ENCODE assay signal across 13 mouse cellular contexts in the genomic region with DNA sequence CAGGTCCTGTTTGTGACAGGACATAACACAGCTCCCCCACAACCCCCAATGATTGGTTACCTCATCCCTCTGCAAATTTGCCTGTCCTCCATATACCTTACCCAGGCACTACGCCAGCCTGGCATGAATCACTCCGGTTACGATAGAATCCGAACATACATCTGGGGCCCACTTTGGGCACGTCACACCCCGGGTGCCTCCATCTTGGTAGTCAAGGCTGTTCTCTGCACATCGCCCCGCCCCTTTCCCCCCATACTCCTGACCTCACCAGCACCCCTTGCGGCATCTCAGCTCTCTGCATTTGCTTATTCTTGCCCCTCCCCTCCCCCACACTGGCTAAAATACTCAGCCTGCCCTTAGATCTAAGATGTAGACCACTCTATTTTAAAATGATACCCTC. TPM values are rescaled to one million over a fixed set of nuclear protein-coding genes. Genes with fewer than 3 reads are reported as not detected.
A peak's percentile ranks its signal among the peaks of the same experiment; 100 is the strongest.
DNase-seq lines count a peak whose midpoint lies in the region; ATAC-seq and TF ChIP-seq lines count a peak whose summit lies in the region.
"Had no signal": no experiment of that assay in that cellular context is flagged by ENCODE, and none has a peak within 500 bp of the region (broad histone marks: within the 10 kb centered on the region; RNA-seq: fewer than 3 reads in every experiment).

No protein-coding gene starts in this region.

- H3K9ac ChIP-seq in hindbrain, embryonic 13.5 days, result no peak overlapping the region
- no peak overlapping the region for H3K9ac ChIP-seq in hindbrain, embryonic 14.5 days
- H3K9ac ChIP-seq: heart, embryonic 15.5 days; limb, embryonic 15.5 days had no signal

- no peak overlapping the region for H3K4me2 ChIP-seq in hindbrain, embryonic 13.5 days
- no peak overlapping the region for H3K4me2 ChIP-seq in hindbrain, embryonic 14.5 days (replicated peaks)
- H3K4me2 ChIP-seq: limb, embryonic 15.5 days had no signal

- no peak overlapping the region for H3K4me3 ChIP-seq in hindbrain, embryonic 13.5 days
- H3K4me3 ChIP-seq in hindbrain, embryonic 14.5 days (replicated peaks; ENCODE audit: low read length), result no peak overlapping the region
- H3K4me3 ChIP-seq in lung, adult 2 months (replicated peaks; ENCODE audit: extremely low read depth, low read depth, low read length), result no peak overlapping the region
- no peak overlapping the region for H3K4me3 ChIP-seq in limb, embryonic 10.5 days
- H3K4me3 ChIP-seq: heart, embryonic 15.5 days; limb, embryonic 15.5 days had no signal

- no peak for DNase-seq in hindbrain, embryonic 14.5 days (ENCODE audit: low spot score)
- DNase-seq in lung, postnatal 36 days, result peak; percentile 18
- DNase-seq in lung, adult 2 months, result no peak
- DNase-seq in ES-CJ7 (ENCODE audit: low read depth, low spot score), result peak; percentile 91
- DNase-seq in limb, embryonic 10.5 days (ENCODE audit: low spot score), result no peak
- DNase-seq in layer of hippocampus, adult 11-12 months (ENCODE audit: low spot score), result no peak
- DNase-seq: cerebellum, postnatal 36 days; spleen, adult 18-20 months had no signal

- peaks cover 23% of the 10 kb centered on the region for H3K36me3 ChIP-seq in hindbrain, embryonic 13.5 days
- H3K36me3 ChIP-seq in hindbrain, embryonic 14.5 days (replicated peaks; ENCODE audit: control insufficient read depth, insufficient read depth), result peaks cover 20% of the 10 kb centered on the region
- H3K36me3 ChIP-seq in limb, embryonic 10.5 days, result no peaks in the 10 kb centered on the region
- H3K36me3 ChIP-seq: heart, embryonic 15.5 days had no signal

- H3K4me1 ChIP-seq in hindbrain, embryonic 13.5 days (replicated peaks), result peaks cover 35% of the 10 kb centered on the region
- peaks cover 14% of the 10 kb centered on the region for H3K4me1 ChIP-seq in hindbrain, embryonic 14.5 days (replicated peaks; ENCODE audit: control insufficient read depth, insufficient read depth, low read length)
- H3K4me1 ChIP-seq in lung, adult 2 months (ENCODE audit: control insufficient read depth, insufficient read depth, low read length), result no peaks in the 10 kb centered on the region
- H3K4me1 ChIP-seq in limb, embryonic 10.5 days, result peaks cover 28% of the 10 kb centered on the region

- no peak for TF ChIP-seq CTCF in lung, adult 2 months (IDR thresholded peaks at IDR 0.05; ENCODE audit: insufficient read depth, low read length)

- no peak for TF ChIP-seq POLR2A in lung, adult 2 months (IDR thresholded peaks at IDR 0.05; ENCODE audit: borderline replicate concordance, extremely low read depth, low read depth, low read length)

- H3K9me3 ChIP-seq in hindbrain, embryonic 13.5 days, result no peaks in the 10 kb centered on the region
- no peaks in the 10 kb centered on the region for H3K9me3 ChIP-seq in hindbrain, embryonic 14.5 days (ENCODE audit: control insufficient read depth, low read length)
- no peaks in the 10 kb centered on the region for H3K9me3 ChIP-seq in limb, embryonic 10.5 days (replicated peaks)
- H3K9me3 ChIP-seq: heart, embryonic 15.5 days; limb, embryonic 15.5 days had no signal

- no peak overlapping the region for H3K27ac ChIP-seq in hindbrain, embryonic 13.5 days
- H3K27ac ChIP-seq in hindbrain, embryonic 14.5 days, result no peak overlapping the region
- H3K27ac ChIP-seq in limb, embryonic 10.5 days, result no peak overlapping the region
- H3K27ac ChIP-seq: heart, embryonic 15.5 days; limb, embryonic 15.5 days had no signal

- ATAC-seq in hindbrain, embryonic 13.5 days (ENCODE audit: low FRiP score), result 0 out of 2 replicates have a peak, but pooled peaks have one; percentile 3
- ATAC-seq in hindbrain, embryonic 14.5 days (ENCODE audit: low FRiP score), result no peak
- 0 out of 2 replicates have a peak, but pooled peaks have one; percentile 13 for ATAC-seq in granulocyte monocyte progenitor cell, adult 5-6 weeks (replicated peaks; ENCODE audit: poor library complexity, severe bottlenecking)
- ATAC-seq: inflammation-experienced regulatory T-cells, adult 6 months had no signal

- H3K27me3 ChIP-seq in hindbrain, embryonic 13.5 days, result peaks cover 38% of the 10 kb centered on the region
- no peaks in the 10 kb centered on the region for H3K27me3 ChIP-seq in hindbrain, embryonic 14.5 days (ENCODE audit: control insufficient read depth, insufficient read depth, low read length)
- peaks cover 71% of the 10 kb centered on the region for H3K27me3 ChIP-seq in limb, embryonic 10.5 days (ENCODE audit: low read depth, poor library complexity, severe bottlenecking)

- WGBS in hindbrain, embryonic 13.5 days, result 70% methylated on average over 9 of the region's 9 CpGs
- 62% methylated on average over 9 of the region's 9 CpGs for WGBS in hindbrain, embryonic 14.5 days
- WGBS in lung, adult 2 months, result 64% methylated on average over 9 of the region's 9 CpGs
- WGBS in limb, embryonic 10.5 days, result 55% methylated on average over 9 of the region's 9 CpGs

RNA-seq across cellular contexts. Expression of gene Adgrb2, which starts 20.9 kb away (rescaled TPM):
- polyA plus RNA-seq in hindbrain, embryonic 13.5 days (2015; fragmentation: Nextera tagmentation; extraction: Ambion mirVana), result 9.3 and 11.3 TPM in 2 replicates
- 16.9 and 19.0 TPM in 2 replicates for polyA plus RNA-seq in hindbrain, embryonic 14.5 days (2014; fragmentation: Nextera tagmentation; extraction: Ambion mirVana)
- 0.80 and 4.6 TPM in 2 replicates for polyA plus RNA-seq in lung, adult 2 months (2012; rRNA removed)
- not detected in 2 replicates for total RNA-seq in granulocyte monocyte progenitor cell, adult 5-6 weeks (2014; fragmentation: Nextera tagmentation)
- 0.13 TPM in 1 of 2 replicates, not detected in the other for total RNA-seq in granulocyte monocyte progenitor cell, adult 5-6 weeks (2017)
- polyA plus RNA-seq in limb, embryonic 10.5 days (2016; fragmentation: Nextera tagmentation; extraction: Ambion mirVana), result 0.45 and 0.84 TPM in 2 replicates

RNA-seq across cellular contexts. Expression of gene Col16a1, which starts 42.0 kb away (rescaled TPM):
- polyA plus RNA-seq in hindbrain, embryonic 13.5 days (2015; fragmentation: Nextera tagmentation; extraction: Ambion mirVana), result 5.8 and 14.3 TPM in 2 replicates
- 10.1 and 11.1 TPM in 2 replicates for polyA plus RNA-seq in hindbrain, embryonic 14.5 days (2014; fragmentation: Nextera tagmentation; extraction: Ambion mirVana)
- polyA plus RNA-seq in lung, adult 2 months (2012; rRNA removed), result 27.9 and 31.8 TPM in 2 replicates
- 0.21 TPM in 1 of 2 replicates, not detected in the other for total RNA-seq in granulocyte monocyte progenitor cell, adult 5-6 weeks (2014; fragmentation: Nextera tagmentation)
- total RNA-seq in granulocyte monocyte progenitor cell, adult 5-6 weeks (2017), result 0.52 and 1.9 TPM in 2 replicates
- 3.9 and 10.2 TPM in 2 replicates for polyA plus RNA-seq in limb, embryonic 10.5 days (2016; fragmentation: Nextera tagmentation; extraction: Ambion mirVana)
- polyA plus RNA-seq: inflammation-experienced regulatory T-cells, adult 6 months had no signal

Comparison
In these comparisons a context has a peak if more than half of its experiments do, and no peak if none do; other contexts are left out.
1. DNase-seq: peak in lung, postnatal 36 days (single experiment) and ES-CJ7 (single experiment); none in hindbrain, embryonic 14.5 days (single experiment), lung, adult 2 months (single experiment), limb, embryonic 10.5 days (single experiment) and layer of hippocampus, adult 11-12 months (single experiment).